Mouse (Mus musculus): ENCODE results near the gene Apobr.

Apobr gene

GRCm38 (mm10) chr7:126584506-126584977, at the start of gene Apobr:
Apobr (plus strand) TSS chr7:126584942.
- DNase-seq (ENCODE audit: low spot score in 2 of 2) = no peak

GRCm38 (mm10) chr7:126535766-126536165, 49.0 kb upstream of the Apobr start:
- DNase-seq (ENCODE audit: low spot score in 2 of 2) = no peak

GRCm38 (mm10) chr7:126536466-126536865, 48.3 kb upstream of the Apobr start:
- no peak for DNase-seq (ENCODE audit: low spot score in 2 of 2)

GRCm38 (mm10) chr7:126537820-126538585, 46.7 kb upstream of the Apobr start:
- no peak for DNase-seq (ENCODE audit: low spot score in 2 of 2)

- DNase-seq (ENCODE audit: low spot score in 2 of 2) = no peak
These were observed 43.1 kb upstream of the Apobr start for GRCm38 (mm10) chr7:126541661-126542060.

GRCm38 (mm10) chr7:126545631-126546030, 39.1 kb upstream of the Apobr start:
- DNase-seq (ENCODE audit: low spot score in 2 of 2) = no peak

- DNase-seq (ENCODE audit: low spot score in 2 of 2) = no peak
These were observed 29.9 kb upstream of the Apobr start for GRCm38 (mm10) chr7:126554796-126555195.

GRCm38 (mm10) chr7:126556635-126557034, 28.1 kb upstream of the Apobr start:
- DNase-seq (ENCODE audit: low spot score in 2 of 2) = no peak

- no peak for DNase-seq (ENCODE audit: low spot score in 2 of 2)
These were observed 19.0 kb upstream of the Apobr start for GRCm38 (mm10) chr7:126565693-126566092.

- DNase-seq (ENCODE audit: low spot score in 2 of 2) = peak; percentile 36 to 69
These were observed 18.5 kb upstream of the Apobr start, which contains the start of gene Eif3c for GRCm38 (mm10) chr7:126566094-126566765. Eif3c (minus strand) TSS chr7:126566411.

- peak in 1 of 2 experiments; percentile 41 for DNase-seq (ENCODE audit: low spot score in 2 of 2)
These were observed 7.8 kb upstream of the Apobr start for GRCm38 (mm10) chr7:126576946-126577345.

- DNase-seq (ENCODE audit: low spot score in 2 of 2) = no peak
These were observed 5.6 kb upstream of the Apobr start for GRCm38 (mm10) chr7:126579172-126579571.

GRCm38 (mm10) chr7:126581661-126582060, 3.1 kb upstream of the Apobr start:
- DNase-seq (ENCODE audit: low spot score in 2 of 2) = no peak

GRCm38 (mm10) chr7:126582759-126583158, 2.0 kb upstream of the Apobr start:
- no peak for DNase-seq (ENCODE audit: low spot score in 2 of 2)

- peak; percentile 62 to 78 for DNase-seq (ENCODE audit: low spot score in 2 of 2)
These were observed 1.5 kb upstream of the Apobr start for GRCm38 (mm10) chr7:126583251-126583709.

- DNase-seq (ENCODE audit: low spot score in 2 of 2) = no peak
These were observed 981 bp upstream of the Apobr start for GRCm38 (mm10) chr7:126583761-126584160.

GRCm38 (mm10) chr7:126585717-126586116, 975 bp downstream of the Apobr start, which contains the start of gene Cln3:
Cln3 (minus strand) TSS chr7:126585817.
- no peak for DNase-seq (ENCODE audit: low spot score in 2 of 2)

GRCm38 (mm10) chr7:126586839-126587238, 2.1 kb downstream of the Apobr start:
- no peak for DNase-seq (ENCODE audit: low spot score in 2 of 2)

GRCm38 (mm10) chr7:126587779-126588178, 3.0 kb downstream of the Apobr start:
- DNase-seq (ENCODE audit: low spot score in 2 of 2) = peak; percentile 46 to 67

- no peak for DNase-seq (ENCODE audit: low spot score in 2 of 2)
These were observed 10.3 kb downstream of the Apobr start, which contains the start of gene Il27 for GRCm38 (mm10) chr7:126594862-126595561. Il27 (minus strand) TSS chr7:126594941.

- no peak for DNase-seq (ENCODE audit: low spot score in 2 of 2)
These were observed 11.1 kb downstream of the Apobr start for GRCm38 (mm10) chr7:126595890-126596289.

- DNase-seq (ENCODE audit: low spot score in 2 of 2) = no peak
These were observed 11.7 kb downstream of the Apobr start for GRCm38 (mm10) chr7:126596414-126596813.

All from cerebellum, postnatal 4 days (tissue).